Mouse (Mus musculus): Measurements from ENCODE around the gene Gm20458. TPM values are rescaled to one million over a fixed set of nuclear protein-coding genes. Genes with fewer than 3 reads are reported as not detected.

Gene Gm20458
- total and polyA plus RNA-seq, 3 experiments, result 8.0 to 17.2 (median 9.2) TPM

DNA sequence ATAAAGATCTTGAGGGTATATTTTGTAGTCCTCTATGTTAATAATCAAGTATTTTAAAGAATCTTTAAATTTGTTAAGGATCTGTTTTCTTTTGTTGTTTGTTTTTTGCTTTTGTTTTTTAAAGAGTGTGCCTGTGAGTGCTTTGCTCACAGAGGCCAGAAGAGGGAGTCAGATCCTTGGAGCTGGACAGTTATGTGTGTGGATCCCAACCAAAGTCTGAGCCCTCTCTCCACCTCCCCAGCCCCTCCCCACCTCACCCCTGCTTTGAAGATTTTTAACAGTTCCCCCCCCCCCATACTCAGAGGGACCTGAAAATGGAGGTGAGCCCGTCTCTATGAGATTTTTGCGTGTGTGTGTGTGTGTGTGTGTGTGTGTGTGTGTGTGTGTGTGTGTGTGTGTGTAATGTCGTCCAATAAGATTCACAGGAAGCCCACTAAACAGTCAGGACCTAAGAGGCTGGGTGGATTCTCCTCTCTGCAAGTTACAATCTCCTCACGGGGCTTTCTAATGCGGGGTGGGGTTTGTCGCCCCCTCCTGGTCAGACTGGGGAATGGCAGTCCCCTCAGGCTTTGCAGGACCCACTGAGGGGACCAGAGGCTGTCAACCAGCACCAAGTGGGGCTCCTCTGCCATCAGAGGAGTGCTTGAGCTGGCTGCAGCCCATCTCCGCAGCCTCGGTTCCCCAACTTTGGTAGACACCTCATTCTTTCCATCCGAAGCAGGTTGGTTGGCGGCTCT lies 56.9 kb downstream of the Gm20458 start:
- intact Hi-C loops (cut with DNase I), result loop anchor here (1.0 to 2.0 kb wide), 3 partner anchors 31 to 57 kb away; partner anchors contain the start of genes Dbndd2 and Gm20458
- TF ChIP-seq CTCF (IDR thresholded peaks at IDR 0.05) (peak; percentile 82), EP300 (IDR thresholded peaks at IDR 0.05; ENCODE audit: insufficient read depth, low read depth, low read length) (no peak)
- H3K4me3 ChIP-seq, result no peak overlapping the region
- H3K4me1 ChIP-seq (ENCODE audit: control insufficient read depth, insufficient read depth, low read length), result peaks cover 8% of the 10 kb centered on the region
- H3K27ac ChIP-seq, result no peak overlapping the region
- DNase-seq, result peak; percentile 66 to 78
- H3K27me3 ChIP-seq (ENCODE audit: control insufficient read depth, insufficient read depth, low read length), result no peaks in the 10 kb centered on the region
- 34% methylated on average over 9 of the region's 10 CpGs for WGBS
- no peak overlapping the region for H3K9ac ChIP-seq (ENCODE audit: low read depth, low read length)
- H3K79me2 ChIP-seq (replicated peaks; ENCODE audit: control insufficient read depth, insufficient read depth, low read length), result no peaks in the 10 kb centered on the region
- no peaks in the 10 kb centered on the region for H3K36me3 ChIP-seq (ENCODE audit: control insufficient read depth, insufficient read depth, low read length)

- Histone ChIP-seq H3K27ac (no peak overlapping the region), H3K36me3 (ENCODE audit: control insufficient read depth, insufficient read depth, low read length) (no peaks in the 10 kb centered on the region), H3K27me3 (ENCODE audit: control insufficient read depth, insufficient read depth, low read length) (no peaks in the 10 kb centered on the region), H3K4me3 (no peak overlapping the region), H3K79me2 (replicated peaks; ENCODE audit: control insufficient read depth, insufficient read depth, low read length) (no peaks in the 10 kb centered on the region), H3K4me1 (ENCODE audit: control insufficient read depth, insufficient read depth, low read length) (peaks cover 2% of the 10 kb centered on the region; the same call in 1 of the 2 replicates), H3K9ac (ENCODE audit: low read depth, low read length) (no peak overlapping the region)
- DNase-seq, result no peak
- TF ChIP-seq CTCF (IDR thresholded peaks at IDR 0.05) (no peak), EP300 (IDR thresholded peaks at IDR 0.05; ENCODE audit: insufficient read depth, low read depth, low read length) (no peak), POLR2A (IDR thresholded peaks at IDR 0.05; ENCODE audit: insufficient read depth, low read depth, low read length) (no peak)
- intact Hi-C loops (cut with DNase I), result loop anchor here (1.0 kb wide), 2 partner anchors 48 to 58 kb away; partner anchors contain the start of gene Gm20458
- WGBS, result 48% methylated on average over 11 of the region's 11 CpGs
Observed at GRCm38 (mm10) chr2:164518266-164519170, 57.8 kb downstream of the Gm20458 start.

GRCm38 (mm10) chr2:164519171-164519526 lies 58.4 kb downstream of the Gm20458 start:
- Histone ChIP-seq H3K9ac (ENCODE audit: low read depth, low read length) (no peak overlapping the region), H3K4me1 (ENCODE audit: control insufficient read depth, insufficient read depth, low read length) (no peaks in the 10 kb centered on the region; the same call in 1 of the 2 replicates), H3K4me3 (no peak overlapping the region), H3K27me3 (ENCODE audit: control insufficient read depth, insufficient read depth, low read length) (no peaks in the 10 kb centered on the region), H3K27ac (no peak overlapping the region), H3K36me3 (ENCODE audit: control insufficient read depth, insufficient read depth, low read length) (no peaks in the 10 kb centered on the region), H3K79me2 (replicated peaks; ENCODE audit: control insufficient read depth, insufficient read depth, low read length) (no peaks in the 10 kb centered on the region)
- 84% methylated on average over 6 of the region's 6 CpGs for WGBS
- no peak for DNase-seq
- no peak for TF ChIP-seq EP300 (IDR thresholded peaks at IDR 0.05; ENCODE audit: insufficient read depth, low read depth, low read length)
- intact Hi-C loops (cut with DNase I), result no loop called here

GRCm38 (mm10) chr2:164520782-164521181 lies 60.0 kb downstream of the Gm20458 start:
- no peaks in the 10 kb centered on the region; the same call in 1 of the 2 replicates for H3K4me1 ChIP-seq (ENCODE audit: control insufficient read depth, insufficient read depth, low read length)
- no peak overlapping the region for H3K4me3 ChIP-seq
- intact Hi-C loops (cut with DNase I), result loop anchor here (1.0 kb wide), 1 partner anchor 103 kb away; no protein-coding TSS in a partner anchor
- H3K79me2 ChIP-seq (replicated peaks; ENCODE audit: control insufficient read depth, insufficient read depth, low read length), result no peaks in the 10 kb centered on the region
- no peaks in the 10 kb centered on the region for H3K36me3 ChIP-seq (ENCODE audit: control insufficient read depth, insufficient read depth, low read length)
- WGBS, result 6% methylated on average over 3 of the region's 3 CpGs
- peak; percentile 52 to 56 for DNase-seq
- no peak overlapping the region for H3K27ac ChIP-seq
- H3K9ac ChIP-seq (ENCODE audit: low read depth, low read length), result no peak overlapping the region
- TF ChIP-seq CTCF (IDR thresholded peaks at IDR 0.05) (peak; percentile 83), POLR2A (IDR thresholded peaks at IDR 0.05; ENCODE audit: insufficient read depth, low read depth, low read length) (no peak), EP300 (IDR thresholded peaks at IDR 0.05; ENCODE audit: insufficient read depth, low read depth, low read length) (peak; percentile 80)
- H3K27me3 ChIP-seq (ENCODE audit: control insufficient read depth, insufficient read depth, low read length), result no peaks in the 10 kb centered on the region

DNA sequence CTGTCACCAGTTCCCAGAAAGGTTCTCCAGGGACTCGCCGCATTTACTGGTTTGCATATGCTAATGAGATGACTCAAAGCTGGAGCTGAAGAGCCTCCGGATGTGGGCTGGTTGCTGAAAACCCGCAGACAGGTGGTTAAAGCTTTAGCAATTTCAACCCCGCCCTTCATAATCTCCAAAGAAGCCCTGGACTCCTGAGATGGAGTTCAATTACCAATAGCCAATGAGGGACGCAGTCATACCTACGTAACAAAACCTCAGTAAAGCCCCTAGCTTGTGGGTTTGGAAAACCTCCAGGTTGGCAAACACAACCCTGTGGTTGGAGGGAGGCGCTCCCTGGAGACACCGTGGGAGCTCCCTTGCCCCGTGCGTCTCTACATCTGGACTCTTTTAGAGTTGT lies 61.1 kb downstream of the Gm20458 start:
- no peak overlapping the region for H3K4me3 ChIP-seq
- H3K27me3 ChIP-seq (ENCODE audit: control insufficient read depth, insufficient read depth, low read length), result no peaks in the 10 kb centered on the region
- H3K79me2 ChIP-seq (replicated peaks; ENCODE audit: control insufficient read depth, insufficient read depth, low read length), result no peaks in the 10 kb centered on the region
- H3K9ac ChIP-seq (ENCODE audit: low read depth, low read length), result no peak overlapping the region
- peak in 1 of 2 experiments; percentile 30 for DNase-seq
- intact Hi-C loops (cut with DNase I), result no loop called here
- no peaks in the 10 kb centered on the region; the same call in 1 of the 2 replicates for H3K4me1 ChIP-seq (ENCODE audit: control insufficient read depth, insufficient read depth, low read length)
- H3K27ac ChIP-seq, result no peak overlapping the region
- TF ChIP-seq POLR2A (IDR thresholded peaks at IDR 0.05; ENCODE audit: insufficient read depth, low read depth, low read length), result no peak
- TF ChIP-seq EP300 (IDR thresholded peaks at IDR 0.05; ENCODE audit: insufficient read depth, low read depth, low read length), result no peak
- no peak for TF ChIP-seq CTCF (IDR thresholded peaks at IDR 0.05)
- WGBS, result 10% methylated on average over 11 of the region's 11 CpGs
- H3K36me3 ChIP-seq (ENCODE audit: control insufficient read depth, insufficient read depth, low read length), result no peaks in the 10 kb centered on the region

Data from heart, adult 2 months (tissue).